Mouse (Mus musculus) heart, embryonic 12.5 days (tissue): ENCODE results near the gene Dmrtc1a. TPM values are rescaled to one million over a fixed set of nuclear protein-coding genes. Genes with fewer than 3 reads are reported as not detected.
"Not testable (repeated sequence)": the region's sequence is repeated elsewhere in the genome, so short reads cannot be mapped to it uniquely, and the experiment has no call there.

ENCODE experiments used
- ATAC-seq: fragments of 200-750 bp; cut with Nextera tagmentation; 2 replicates; pipeline ENCODE4 v1.8.0; 2017; ENCODE audit warnings: moderate TSS enrichment, moderate library complexity; ENCODE audit not compliant: insufficient number of reproducible peaks, low FRiP score
- H3K27ac ChIP-seq: fragments of 300-500 bp; sonication (generic); 2 replicates; pipeline ENCODE4 v1.5.1; 2016; ENCODE audit warnings: mild to moderate bottlenecking, moderate library complexity; ENCODE audit not compliant: poor library complexity, severe bottlenecking
- H3K27me3 ChIP-seq: fragments of 300-500 bp; sonication (generic); replicated peaks from 2 replicates; pipeline ENCODE4 v1.6.1; 2016; ENCODE audit warnings: mild to moderate bottlenecking, moderate library complexity
- H3K36me3 ChIP-seq: fragments of 300-500 bp; sonication (generic); 2 replicates; pipeline ENCODE4 v1.6.1; 2016; ENCODE audit warnings: mild to moderate bottlenecking, moderate library complexity
- H3K4me1 ChIP-seq: fragments of 300-500 bp; sonication (generic); replicated peaks from 2 replicates; pipeline ENCODE4 v1.6.1; 2016; ENCODE audit warnings: mild to moderate bottlenecking
- H3K4me2 ChIP-seq: fragments of 300-500 bp; sonication (generic); 2 replicates; pipeline ENCODE4 v1.6.1; 2016; ENCODE audit warnings: mild to moderate bottlenecking, moderate library complexity
- H3K4me3 ChIP-seq: fragments of 300-500 bp; sonication (generic); 2 replicates; pipeline ENCODE4 v1.5.1; 2016; ENCODE audit warnings: mild to moderate bottlenecking
- H3K9ac ChIP-seq: fragments of 300-500 bp; sonication (generic); 2 replicates; pipeline ENCODE4 v1.6.1; 2016; ENCODE audit warnings: mild to moderate bottlenecking, moderate library complexity
- H3K9me3 ChIP-seq: fragments of 300-500 bp; sonication (generic); replicated peaks from 2 replicates; pipeline ENCODE4 v1.6.1; 2016; ENCODE audit warnings: mild to moderate bottlenecking, moderate library complexity
- WGBS: fragments of 180-500 bp; shearing (Covaris S2); methylation state at CpG from one replicate; pipeline ENCODE4 v1.1.7; 2016; 5-methylcytosine and 5-hydroxymethylcytosine counted together
- polyA plus RNA-seq: library from polyadenylated mRNA; unstranded; fragments of >200 nt; fragmentation: Nextera tagmentation; extraction: Ambion mirVana; gene quantifications from 2 replicates; pipeline ENCODE4 v1.2.1, GENCODE M21; 2016

Dmrtc1a gene
- 0.18 and 0.33 TPM in 2 replicates for polyA plus RNA-seq

- H3K4me3 ChIP-seq, H3K9me3 ChIP-seq, H3K27me3 ChIP-seq, H3K4me2 ChIP-seq, H3K4me1 ChIP-seq, H3K9ac ChIP-seq, H3K36me3 ChIP-seq, H3K27ac ChIP-seq, ATAC-seq: not testable (repeated sequence)
- WGBS, result 67% methylated on average over 7 of the region's 9 CpGs
These were observed at the start of gene Dmrtc1a, which contains the start of gene 1700011M02Rik for GRCm38 (mm10) chrX:102908587-102908986. Dmrtc1a (minus strand) TSS chrX:102908687. 1700011M02Rik (plus strand) TSS chrX:102908905.

GRCm38 (mm10) chrX:102950136-102950535 is 41.6 kb upstream of the Dmrtc1a start:
- not testable (repeated sequence) for H3K27me3 ChIP-seq, H3K4me3 ChIP-seq, H3K9ac ChIP-seq, H3K9me3 ChIP-seq, H3K4me1 ChIP-seq, H3K4me2 ChIP-seq, H3K36me3 ChIP-seq, H3K27ac ChIP-seq, ATAC-seq
- WGBS, result 80% methylated on average over 11 of the region's 11 CpGs

GRCm38 (mm10) chrX:102936743-102937142 is 28.3 kb upstream of the Dmrtc1a start:
- Histone ChIP-seq H3K4me3 (no peak overlapping the region), H3K4me1 (no peaks in the 10 kb centered on the region), H3K27ac (no peak overlapping the region), H3K36me3 (no peaks in the 10 kb centered on the region), H3K9me3 (no peaks in the 10 kb centered on the region), H3K9ac (no peak overlapping the region), H3K27me3 (peaks cover 38% of the 10 kb centered on the region), H3K4me2 (no peak overlapping the region)
- ATAC-seq, result no peak
- 59% methylated on average over 5 of the region's 5 CpGs for WGBS

GRCm38 (mm10) chrX:102934395-102934764 is 25.9 kb upstream of the Dmrtc1a start:
- no peaks in the 10 kb centered on the region for H3K4me1 ChIP-seq
- H3K27me3 ChIP-seq, result peaks cover 38% of the 10 kb centered on the region
- peak overlapping the region; percentile 66 for H3K4me3 ChIP-seq
- no peak overlapping the region for H3K27ac ChIP-seq
- WGBS, result 61% methylated on average over 8 of the region's 8 CpGs
- H3K9ac ChIP-seq, result no peak overlapping the region; the same call in 1 of the 2 replicates
- no peaks in the 10 kb centered on the region for H3K9me3 ChIP-seq
- no peaks in the 10 kb centered on the region for H3K36me3 ChIP-seq
- ATAC-seq, result no peak
- H3K4me2 ChIP-seq, result peak overlapping the region; percentile 91

DNA sequence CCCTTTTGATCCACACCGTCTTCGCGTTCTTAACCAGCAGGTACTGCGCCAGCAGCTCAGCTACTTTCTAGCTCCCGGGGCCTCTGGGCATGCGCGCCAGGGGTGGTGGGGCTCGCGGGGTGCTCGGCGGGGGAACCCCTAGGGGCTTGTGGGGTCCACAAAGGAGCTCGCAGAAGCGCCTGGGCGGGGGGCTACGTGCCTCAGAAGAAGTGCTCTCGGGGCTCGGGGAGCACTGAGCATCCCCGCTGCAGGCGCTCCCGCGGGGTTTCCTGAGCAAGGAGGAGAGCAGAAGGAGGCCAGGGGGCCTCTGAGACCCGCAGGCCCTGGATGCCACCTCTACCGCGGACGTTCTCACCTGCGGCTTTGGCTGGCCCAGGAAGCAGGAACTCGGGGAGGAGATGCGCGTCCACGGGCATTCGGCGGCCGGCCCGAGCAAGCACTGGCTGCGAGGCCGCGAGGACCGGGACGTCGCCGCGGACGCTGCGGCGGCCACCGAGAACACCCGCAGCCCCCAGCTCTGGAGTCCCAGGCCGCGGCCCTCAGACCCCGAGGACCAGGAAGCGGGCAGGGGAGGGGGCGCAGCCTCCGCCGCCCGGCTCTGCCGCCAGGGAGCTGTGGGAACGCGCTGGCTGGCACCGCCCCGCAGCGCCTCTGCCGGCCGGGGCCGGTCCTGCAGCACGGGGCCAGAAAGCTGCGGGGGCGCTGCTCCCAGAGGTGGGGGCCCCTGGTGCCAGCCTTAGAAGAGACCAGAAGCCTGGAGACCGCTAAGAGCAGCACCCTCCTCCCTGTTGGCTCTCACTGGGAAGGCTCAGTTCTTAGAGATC is 25.3 kb upstream of the Dmrtc1a start:
- H3K27me3 ChIP-seq, result peaks cover 40% of the 10 kb centered on the region
- H3K4me1 ChIP-seq, result no peaks in the 10 kb centered on the region
- H3K9ac ChIP-seq, result peak overlapping the region; percentile 70
- no peaks in the 10 kb centered on the region for H3K9me3 ChIP-seq
- no peaks in the 10 kb centered on the region for H3K36me3 ChIP-seq
- 16% methylated on average over 60 of the region's 68 CpGs for WGBS
- ATAC-seq, result no peak
- H3K4me3 ChIP-seq, result peak overlapping the region; percentile 66
- no peak overlapping the region for H3K27ac ChIP-seq
- peak overlapping the region; percentile 91 for H3K4me2 ChIP-seq

DNA sequence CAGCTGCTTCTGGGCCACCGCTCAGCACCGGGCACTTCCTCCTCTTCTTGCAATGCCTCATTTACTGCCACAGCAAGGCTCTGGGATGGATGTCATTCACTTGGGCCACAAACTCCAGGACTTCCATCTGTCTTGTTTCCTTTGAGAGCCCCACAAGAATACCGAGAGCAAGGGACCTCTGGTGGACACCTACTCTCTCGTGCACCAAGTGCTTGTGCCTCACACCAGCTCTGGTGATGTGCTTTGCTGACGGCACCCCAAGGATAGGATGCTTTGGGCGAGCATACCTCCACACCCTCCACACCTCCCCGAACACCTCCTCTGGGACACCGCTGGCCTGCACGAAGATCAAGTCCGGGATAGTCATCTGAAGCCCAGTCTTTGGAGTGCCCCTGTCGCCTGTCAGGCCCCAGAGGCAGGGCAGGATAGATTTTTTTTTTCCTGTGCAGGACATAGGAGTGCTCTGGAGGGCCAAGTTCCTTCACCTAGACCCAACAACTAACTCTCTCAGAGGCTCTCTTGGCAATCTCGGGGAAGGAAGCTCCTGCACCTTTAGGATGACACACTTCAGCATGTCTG is 24.6 kb upstream of the Dmrtc1a start:
- no peaks in the 10 kb centered on the region for H3K9me3 ChIP-seq
- ATAC-seq, result no peak
- 38% methylated on average over 12 of the region's 12 CpGs for WGBS
- H3K4me2 ChIP-seq, result peak overlapping the region; percentile 91
- H3K27ac ChIP-seq, result no peak overlapping the region
- H3K4me3 ChIP-seq, result peak overlapping the region; percentile 66
- H3K36me3 ChIP-seq, result no peaks in the 10 kb centered on the region
- no peak overlapping the region for H3K9ac ChIP-seq
- H3K27me3 ChIP-seq, result peaks cover 44% of the 10 kb centered on the region
- no peaks in the 10 kb centered on the region for H3K4me1 ChIP-seq

- H3K9me3 ChIP-seq, H3K4me3 ChIP-seq, H3K4me2 ChIP-seq, ATAC-seq, H3K4me1 ChIP-seq, H3K36me3 ChIP-seq, H3K27ac ChIP-seq, H3K9ac ChIP-seq: not testable (repeated sequence)
- WGBS, result 83% methylated on average over 5 of the region's 6 CpGs
- peaks cover 14% of the 10 kb centered on the region for H3K27me3 ChIP-seq
These were observed 19.6 kb upstream of the Dmrtc1a start, which contains the start of gene 1700018G05Rik for GRCm38 (mm10) chrX:102928072-102928471. 1700018G05Rik (plus strand) TSS chrX:102928372.

DNA sequence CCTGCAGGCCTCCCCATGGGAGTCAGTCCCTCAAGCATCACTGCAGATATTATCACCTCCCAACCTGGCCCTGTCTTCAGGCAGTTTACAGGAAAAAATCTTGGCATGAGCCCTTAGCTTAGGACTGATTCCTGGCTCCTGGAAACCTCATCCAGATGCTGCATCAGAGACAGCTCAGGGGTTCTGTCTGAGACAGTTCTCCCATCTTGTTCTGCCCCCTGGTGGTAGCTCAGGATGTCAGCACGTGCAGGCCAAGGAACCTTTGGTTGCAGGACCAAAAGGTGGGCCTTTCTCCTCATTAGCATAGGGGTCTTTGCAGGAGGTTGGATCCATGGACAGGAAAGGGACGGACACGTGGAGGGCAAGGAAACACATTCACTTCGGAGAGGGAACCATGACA is 18.2 kb upstream of the Dmrtc1a start:
- H3K36me3 ChIP-seq, H3K27ac ChIP-seq, H3K9ac ChIP-seq, H3K4me3 ChIP-seq, H3K4me2 ChIP-seq, H3K9me3 ChIP-seq, ATAC-seq, H3K4me1 ChIP-seq: not testable (repeated sequence)
- WGBS, result 15% methylated on average over 4 of the region's 4 CpGs
- H3K27me3 ChIP-seq, result peaks cover 21% of the 10 kb centered on the region

GRCm38 (mm10) chrX:102914823-102915222 is 6.3 kb upstream of the Dmrtc1a start:
- not testable (repeated sequence) for H3K4me2 ChIP-seq, H3K27ac ChIP-seq, H3K27me3 ChIP-seq, H3K4me3 ChIP-seq, ATAC-seq, H3K36me3 ChIP-seq, H3K4me1 ChIP-seq, H3K9me3 ChIP-seq, H3K9ac ChIP-seq
- WGBS, result 70% methylated on average over 1 of the region's 1 CpGs

- no peaks in the 10 kb centered on the region; the same call in 1 of the 2 replicates for H3K27me3 ChIP-seq
- H3K4me2 ChIP-seq, result no peak within 1 kb of the TSS
- no peak for ATAC-seq
- no peaks in the 10 kb centered on the region for H3K4me1 ChIP-seq
- no peak within 1 kb of the TSS for H3K9ac ChIP-seq
- H3K27ac ChIP-seq, result no peak within 1 kb of the TSS
- 77% methylated on average over 6 of the region's 6 CpGs for WGBS
- H3K9me3 ChIP-seq, result no peaks in the 10 kb centered on the region
- no peak within 1 kb of the TSS for H3K4me3 ChIP-seq
- no peaks in the 10 kb centered on the region for H3K36me3 ChIP-seq
These were observed 40.6 kb downstream of the Dmrtc1a start, which contains the start of gene 1700031F05Rik for GRCm38 (mm10) chrX:102867871-102868270. 1700031F05Rik (minus strand) TSS chrX:102867971.

GRCm38 (mm10) chrX:102854516-102854915 is 54.0 kb downstream of the Dmrtc1a start, which contains the start of gene Dmrtc1c2:
Dmrtc1c2 (minus strand) TSS chrX:102854616.
- not testable (repeated sequence) for H3K4me2 ChIP-seq
- 91% methylated on average over 5 of the region's 13 CpGs for WGBS

More at GRCm38 (mm10) chrX:102854516-102854915, 54.0 kb downstream of the Dmrtc1a start, which contains the start of gene Dmrtc1c2:
- not testable (repeated sequence) for H3K27me3 ChIP-seq, ATAC-seq, H3K4me3 ChIP-seq, H3K9ac ChIP-seq, H3K9me3 ChIP-seq, H3K36me3 ChIP-seq, H3K27ac ChIP-seq, H3K4me1 ChIP-seq
